Mouse (Mus musculus) Muller cell, postnatal 12 days (primary cell): ENCODE measurements around the gene Arl8a.
"Not testable (repeated sequence)": the region's sequence is repeated elsewhere in the genome, so short reads cannot be mapped to it uniquely, and the experiment has no call there.

Source experiments
- DNase-seq: peaks from one replicate; pipeline ENCODE4 v3.0.0-alpha.2; 2015; ENCODE audit errors: inconsistent ontology term

Arl8a gene

GRCm38 (mm10) chr1:135169556-135170224, 23.1 kb downstream of the Arl8a start:
- peak; percentile 66 for DNase-seq

GRCm38 (mm10) chr1:135170299-135170698, 23.7 kb downstream of the Arl8a start:
- DNase-seq = no peak

DNA sequence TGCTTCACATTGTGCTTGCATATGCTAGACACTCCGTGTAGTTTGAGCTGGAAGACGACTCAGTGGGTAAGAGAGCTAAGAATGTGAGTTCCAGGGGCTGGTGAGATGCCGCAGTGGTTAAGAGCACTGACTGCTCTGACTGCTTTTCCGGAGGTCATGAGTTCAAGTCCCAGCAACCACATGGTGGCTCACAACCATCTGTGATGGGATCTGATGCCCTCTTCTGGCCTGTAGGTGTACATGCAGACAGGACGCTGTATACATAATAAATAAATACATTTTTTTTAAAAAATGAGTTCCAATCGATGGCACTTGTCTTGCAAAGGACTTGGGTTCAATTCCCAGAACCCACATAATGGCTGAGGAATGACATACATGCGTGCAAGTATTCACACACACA, 24.6 kb downstream of the Arl8a start:
- no peak for DNase-seq

DNA sequence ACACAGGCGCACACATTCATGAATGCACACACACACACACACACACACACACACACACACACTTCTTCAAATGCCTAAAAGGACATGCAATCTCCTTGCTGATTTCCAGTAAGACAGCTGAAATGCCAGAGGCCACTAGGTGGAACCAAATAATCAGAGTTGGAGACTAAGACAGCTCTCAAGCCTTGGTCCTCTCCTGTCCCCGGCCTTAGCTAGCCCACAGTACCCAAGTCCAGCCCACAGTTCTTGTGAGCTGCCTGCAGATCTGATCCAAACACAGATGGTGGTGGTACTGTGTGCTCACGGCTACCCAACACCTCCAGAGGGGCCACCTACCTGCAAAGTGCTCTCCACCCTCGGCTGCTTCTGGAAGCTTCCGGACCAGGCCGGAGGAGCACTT, 25.4 kb downstream of the Arl8a start:
- DNase-seq = peak; percentile 78

DNA sequence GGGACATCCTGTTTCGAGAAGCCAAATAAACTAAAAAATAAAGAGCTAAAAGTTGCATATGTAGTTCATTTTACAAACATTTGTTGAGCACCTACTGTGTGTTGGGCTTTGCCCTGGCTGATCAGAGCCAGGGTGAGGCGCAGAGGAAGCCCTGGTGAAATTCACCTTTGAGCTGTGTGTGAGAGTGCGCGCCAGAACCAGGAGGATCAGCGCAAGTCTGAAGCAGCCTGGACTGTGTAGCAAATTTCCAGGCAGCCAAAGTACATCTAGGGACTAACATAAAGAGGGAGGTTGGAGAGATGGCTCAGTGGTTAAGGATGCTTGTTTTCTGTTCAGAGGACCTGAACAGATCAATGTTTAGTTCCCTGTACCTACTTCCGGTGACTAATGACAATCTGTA, 26.7 kb downstream of the Arl8a start:
- no peak for DNase-seq

- no peak for DNase-seq
Measured at GRCm38 (mm10) chr1:135175176-135175575, 28.6 kb downstream of the Arl8a start.

GRCm38 (mm10) chr1:135177724-135178123, 31.1 kb downstream of the Arl8a start:
- no peak for DNase-seq

GRCm38 (mm10) chr1:135178863-135179262, 32.2 kb downstream of the Arl8a start:
- DNase-seq = no peak

- DNase-seq = no peak
Measured at GRCm38 (mm10) chr1:135180830-135181229, 34.2 kb downstream of the Arl8a start.

DNA sequence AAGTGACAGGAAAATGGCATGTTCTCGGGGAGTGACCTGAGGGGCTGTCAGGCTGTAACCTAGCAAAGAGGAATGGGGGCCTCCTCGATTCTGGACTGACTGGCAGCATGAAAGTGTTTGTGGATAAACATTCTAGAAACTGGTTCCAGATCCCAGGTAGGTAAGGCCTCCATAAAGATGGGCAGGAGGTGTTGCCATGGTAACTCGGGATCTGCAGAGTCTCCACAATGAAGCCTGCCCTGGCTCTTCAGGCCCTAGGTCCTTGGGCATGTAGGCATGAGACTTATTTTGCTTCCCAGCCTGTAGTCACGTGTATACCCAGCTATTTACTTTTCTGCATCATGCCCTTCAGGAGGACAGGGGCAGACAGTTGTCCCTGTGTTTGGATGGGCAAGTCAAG, 34.7 kb downstream of the Arl8a start:
- DNase-seq = no peak

- DNase-seq = no peak
Measured at GRCm38 (mm10) chr1:135181880-135182623, 35.4 kb downstream of the Arl8a start.

- no peak for DNase-seq
Measured at GRCm38 (mm10) chr1:135182975-135183374, 36.4 kb downstream of the Arl8a start.

DNA sequence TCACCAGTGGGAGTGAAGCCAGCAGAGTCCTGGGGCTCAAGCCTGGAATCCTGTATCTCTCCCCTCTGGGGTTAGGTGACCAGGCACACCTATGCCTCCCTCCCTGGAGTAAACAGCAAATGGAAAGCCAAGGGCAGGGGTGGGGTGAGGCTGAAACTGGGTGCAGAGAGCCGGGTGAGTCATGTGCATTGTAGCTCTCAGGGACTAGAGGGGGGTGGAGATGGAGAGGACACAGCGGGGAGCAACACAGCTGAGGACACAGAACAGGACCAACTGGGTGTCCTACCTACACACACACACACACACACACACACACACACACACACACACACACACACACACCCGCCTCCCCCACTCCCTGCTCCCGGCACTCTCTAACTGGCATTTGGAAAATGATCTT, 36.8 kb downstream of the Arl8a start:
- DNase-seq = no peak

DNA sequence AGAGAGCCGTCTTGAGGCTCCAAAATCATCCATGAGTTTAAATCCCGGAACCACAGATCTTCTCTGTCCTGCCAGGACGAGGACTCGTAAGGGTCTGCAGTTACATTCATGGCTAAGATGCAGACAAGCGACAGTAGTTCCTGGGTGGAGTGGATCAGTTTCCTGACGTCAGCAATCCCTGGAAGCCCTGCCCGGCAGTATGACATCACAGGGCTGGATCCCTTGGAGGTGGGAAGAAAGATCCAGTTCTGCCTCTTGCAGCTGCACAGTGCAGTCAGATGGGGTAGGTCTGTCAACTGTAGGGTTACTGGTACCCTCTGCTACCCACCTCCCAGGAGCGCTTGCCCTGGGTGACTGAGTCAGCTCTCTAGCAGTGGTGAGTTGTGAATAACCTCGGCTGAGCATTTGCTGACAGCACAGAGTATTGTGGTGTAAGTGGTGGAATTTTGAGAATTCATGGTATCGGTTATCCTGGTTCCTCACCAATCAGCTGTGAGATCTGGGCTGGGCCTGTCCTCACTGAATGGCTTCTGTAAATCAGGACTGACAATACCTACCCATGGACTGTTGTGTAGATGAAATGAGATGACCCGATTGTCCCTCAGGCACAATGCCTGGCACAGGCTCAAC, 37.4 kb downstream of the Arl8a start:
- peak; percentile 91 for DNase-seq

GRCm38 (mm10) chr1:135185936-135186335, 39.3 kb downstream of the Arl8a start:
- no peak for DNase-seq

DNA sequence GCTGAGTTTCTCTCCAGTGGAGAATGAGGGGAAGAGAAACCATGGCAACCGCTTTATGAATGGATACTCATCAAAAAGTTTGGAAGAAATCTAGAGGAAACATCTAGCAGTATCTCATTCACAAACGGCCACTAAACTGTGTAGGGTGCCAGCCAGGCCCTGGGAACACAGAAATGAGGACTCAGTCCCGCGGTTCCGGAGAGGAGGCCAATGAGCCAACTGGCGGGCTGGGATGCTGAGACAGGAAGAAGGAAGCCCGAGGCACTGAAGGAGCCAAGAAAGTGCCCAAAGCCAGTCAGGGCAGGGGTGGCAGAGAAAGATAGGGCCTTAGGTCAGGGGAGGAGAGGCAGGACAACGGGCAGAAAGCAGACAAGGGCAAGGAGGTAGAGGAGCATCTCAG, 39.8 kb downstream of the Arl8a start:
- no peak for DNase-seq

GRCm38 (mm10) chr1:135187016-135187415, 40.4 kb downstream of the Arl8a start:
- not testable (repeated sequence) for DNase-seq

- DNase-seq = peak; percentile 88
Measured at GRCm38 (mm10) chr1:135188197-135188596, 41.6 kb downstream of the Arl8a start.

DNA sequence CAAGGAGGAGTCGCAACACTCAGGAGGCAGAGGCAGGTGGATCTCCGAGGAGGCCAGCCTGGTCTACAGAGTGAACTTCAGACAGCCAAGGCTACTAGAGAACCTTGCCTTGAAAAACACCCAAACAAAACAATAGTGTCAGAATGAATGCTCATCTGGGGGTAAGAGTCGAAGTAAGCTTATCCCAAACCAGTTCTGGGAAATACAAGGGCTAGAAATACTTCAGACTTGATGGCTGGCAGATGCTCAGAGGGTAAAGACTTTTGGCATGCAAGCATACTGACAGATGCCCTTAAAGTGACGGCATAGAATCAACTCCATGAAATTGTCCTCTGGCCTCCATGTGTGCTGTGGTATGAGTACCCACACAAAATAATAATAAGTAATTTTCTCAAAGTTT, 42.6 kb downstream of the Arl8a start:
- DNase-seq = no peak

GRCm38 (mm10) chr1:135194335-135194734, 47.7 kb downstream of the Arl8a start:
- DNase-seq = not testable (repeated sequence)

DNA sequence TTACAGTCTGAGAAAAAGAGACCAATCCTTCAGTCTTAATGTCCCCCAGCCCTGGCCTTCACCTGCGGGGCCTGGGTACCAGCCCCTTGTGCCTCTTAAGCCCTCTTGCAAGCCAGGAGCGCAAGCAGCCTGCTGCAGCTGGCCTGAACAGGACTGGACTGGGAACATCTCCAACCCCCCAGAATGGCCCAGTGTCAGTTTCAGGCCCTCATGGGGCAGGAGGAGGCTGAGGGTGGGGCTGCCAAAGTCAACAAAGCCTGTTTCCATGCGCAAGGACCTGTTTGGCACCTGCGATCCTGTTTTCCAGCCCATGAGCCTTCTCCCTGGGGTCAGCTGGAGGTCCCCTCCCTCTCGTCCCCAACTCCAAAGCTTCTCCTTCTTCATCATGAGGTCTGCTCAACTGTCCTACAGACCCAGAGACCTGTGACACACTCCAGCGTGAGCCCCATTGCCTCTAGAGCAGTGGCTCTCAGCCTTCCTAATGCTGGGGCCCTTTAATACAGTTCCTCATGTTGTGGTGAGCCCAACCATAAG, 49.4 kb downstream of the Arl8a start:
- DNase-seq = no peak

GRCm38 (mm10) chr1:135198412-135198811, 51.8 kb downstream of the Arl8a start:
- DNase-seq = no peak
